Mouse (Mus musculus) limb, embryonic 14.5 days (tissue): Measurements from ENCODE around the gene Mmrn2. TPM values are rescaled to one million over a fixed set of nuclear protein-coding genes. Genes with fewer than 3 reads are reported as not detected.
A peak's percentile ranks its signal among the peaks of the same experiment; 100 is the strongest.

Experiments
- ATAC-seq: fragments of 200-750 bp; cut with Nextera tagmentation; 2 replicates; pipeline ENCODE4 v1.8.0; 2017; ENCODE audit warnings: low read depth, moderate number of reproducible peaks, moderate TSS enrichment; ENCODE audit not compliant: low FRiP score
- DNase-seq: peaks from one replicate; pipeline ENCODE4 v3.0.0-alpha.2; 2015; ENCODE audit warnings: low spot score
- H3K27ac ChIP-seq: fragments of 300-500 bp; sonication (generic); replicated peaks from 2 replicates; pipeline ENCODE4 v1.5.1; 2014; ENCODE audit warnings: low read depth, mild to moderate bottlenecking, low read length, moderate library complexity, mixed read lengths
- H3K27me3 ChIP-seq: fragments of 300-500 bp; sonication (generic); 2 replicates; pipeline ENCODE4 v1.6.1; 2014; ENCODE audit warnings: low read length, mixed read lengths; ENCODE audit not compliant: control insufficient read depth, insufficient read depth
- H3K36me3 ChIP-seq: fragments of 300-500 bp; sonication (generic); 2 replicates; pipeline ENCODE4 v1.6.1; 2014; ENCODE audit warnings: mild to moderate bottlenecking, low read length, moderate library complexity, mixed read lengths; ENCODE audit not compliant: control insufficient read depth, insufficient read depth
- H3K4me1 ChIP-seq: fragments of 300-500 bp; sonication (generic); 2 replicates; pipeline ENCODE4 v1.6.1; 2014; ENCODE audit warnings: antibody characterized with exemption, low read length, mixed read lengths; ENCODE audit not compliant: control insufficient read depth, insufficient read depth
- H3K4me2 ChIP-seq: fragments of 300-500 bp; sonication (generic); replicated peaks from 2 replicates; pipeline ENCODE4 v1.6.1; 2014; ENCODE audit warnings: low read depth, mild to moderate bottlenecking, low read length, moderate library complexity; ENCODE audit not compliant: severe bottlenecking
- H3K4me3 ChIP-seq: fragments of 300-500 bp; sonication (generic); replicated peaks from 2 replicates; pipeline ENCODE4 v1.5.1; 2014; ENCODE audit warnings: low read length
- H3K9ac ChIP-seq: fragments of 300-500 bp; sonication (generic); 2 replicates; pipeline ENCODE4 v1.6.1; 2014; ENCODE audit warnings: mild to moderate bottlenecking, low read depth, low read length, moderate library complexity; ENCODE audit not compliant: severe bottlenecking
- H3K9me3 ChIP-seq: fragments of 300-500 bp; sonication (generic); 2 replicates; pipeline ENCODE4 v1.6.1; 2016; ENCODE audit warnings: low read length; ENCODE audit not compliant: control insufficient read depth
- POLR2A ChIP-seq: fragments of 200-500 bp; IDR thresholded peaks from 2 replicates; pipeline ENCODE4 v1.8.0; 2012; ENCODE audit warnings: inconsistent platforms, mild to moderate bottlenecking, moderate library complexity, borderline replicate concordance; ENCODE audit not compliant: insufficient read depth, insufficient read length; ENCODE audit errors: extremely low read depth
- WGBS: fragments of 180-500 bp; shearing (Covaris S2); extraction: QIAGEN DNeasy Blood & Tissue Kit; methylation state at CpG from one replicate; pipeline ENCODE4 v1.1.7; 2014; 5-methylcytosine and 5-hydroxymethylcytosine counted together
- polyA plus RNA-seq, 2 experiments: library from polyadenylated mRNA; depleted of rRNA in 1 of 2; stranded (reverse) in 1 of 2; unstranded in 1 of 2; fragments of >200 nt; fragmentation: Nextera tagmentation in 1 of 2; extraction: Ambion mirVana in 1 of 2; gene quantifications; 2 replicates each; pipeline versions ENCODE4 v1.2.1 to v1.2.3; 2012 to 2014

Mmrn2 gene
- polyA plus RNA-seq, 2 experiments = 4.5 to 7.7 TPM

DNA sequence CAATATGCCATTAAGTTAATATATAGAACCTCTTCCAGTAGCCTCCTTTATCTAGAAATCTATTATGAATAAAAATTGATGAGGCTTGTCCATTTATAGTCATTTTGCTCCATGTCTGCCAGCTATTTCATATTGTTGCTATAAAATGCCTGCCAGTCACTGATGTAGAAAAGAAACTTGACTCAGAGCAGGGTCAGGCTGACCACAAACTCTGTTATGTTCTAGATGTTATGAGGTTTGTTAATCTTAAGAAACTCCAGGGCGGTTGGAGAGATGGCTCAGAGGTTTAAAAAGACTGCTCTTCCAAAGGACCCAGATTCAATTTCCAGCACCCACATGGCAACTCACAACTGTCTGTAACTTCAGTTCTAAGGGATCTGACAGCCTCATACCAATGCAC lies 45.8 kb downstream of the Mmrn2 start:
- Histone ChIP-seq H3K9me3 (no peaks in the 10 kb centered on the region), H3K27me3 (no peaks in the 10 kb centered on the region), H3K4me1 (no peaks in the 10 kb centered on the region), H3K27ac (no peak overlapping the region), H3K36me3 (peaks cover 83% of the 10 kb centered on the region), H3K4me2 (no peak overlapping the region), H3K4me3 (no peak overlapping the region), H3K9ac (no peak overlapping the region)
- WGBS = 91% methylated on average over 1 of the region's 1 CpGs
- ATAC-seq (no peak), DNase-seq (no peak)
- no peak for TF ChIP-seq POLR2A

DNA sequence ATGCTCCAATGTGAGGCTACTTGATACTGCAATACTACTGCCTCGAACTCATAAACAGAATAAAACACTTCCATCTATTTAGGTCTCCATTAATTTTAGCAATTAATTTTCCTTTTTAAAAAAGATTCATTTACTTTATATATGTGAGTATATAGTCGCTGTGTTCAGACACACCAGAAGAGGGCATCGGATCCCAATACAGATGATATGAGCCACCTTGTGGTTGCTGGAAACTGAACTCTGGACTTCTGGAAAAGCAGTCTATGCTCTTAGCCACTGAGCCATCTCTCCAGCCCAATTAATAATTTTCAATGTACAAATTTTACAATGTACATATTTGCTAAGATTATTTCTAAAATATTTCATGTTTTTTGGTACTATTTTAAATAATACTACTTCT lies 53.0 kb downstream of the Mmrn2 start:
- Histone ChIP-seq H3K9ac (no peak overlapping the region), H3K4me1 (no peaks in the 10 kb centered on the region), H3K4me2 (no peak overlapping the region), H3K36me3 (peaks cover 71% of the 10 kb centered on the region), H3K9me3 (no peaks in the 10 kb centered on the region), H3K4me3 (no peak overlapping the region), H3K27me3 (no peaks in the 10 kb centered on the region), H3K27ac (no peak overlapping the region)
- ATAC-seq (no peak), DNase-seq (no peak)
- no peak for TF ChIP-seq POLR2A
- WGBS = 95% methylated on average over 3 of the region's 3 CpGs

DNA sequence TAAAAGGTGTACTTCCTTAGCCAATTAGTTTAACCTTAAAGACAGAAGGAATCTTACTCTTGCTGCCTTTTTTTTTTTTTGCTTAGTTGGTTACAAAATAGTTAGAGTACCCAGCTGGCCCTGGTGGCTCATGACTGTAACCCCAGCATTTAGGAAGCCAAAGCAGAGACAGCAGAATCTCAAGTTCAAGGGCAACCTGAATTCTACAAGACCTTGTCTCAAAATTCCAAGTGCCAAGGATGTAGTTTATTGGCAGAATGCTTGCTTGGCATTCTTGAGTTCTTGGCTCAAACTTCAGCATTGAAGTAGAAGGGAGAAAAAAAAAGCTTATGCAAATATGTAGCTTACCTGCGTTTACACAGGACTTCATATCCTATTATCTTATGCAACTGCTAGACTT lies 53.8 kb downstream of the Mmrn2 start:
- TF ChIP-seq POLR2A = no peak
- no peak overlapping the region for H3K4me3 ChIP-seq
- H3K4me2 ChIP-seq = no peak overlapping the region
- no peaks in the 10 kb centered on the region for H3K4me1 ChIP-seq
- no peaks in the 10 kb centered on the region for H3K27me3 ChIP-seq
- no peak overlapping the region for H3K27ac ChIP-seq
- H3K9ac ChIP-seq = no peak overlapping the region
- DNase-seq = no peak
- no peaks in the 10 kb centered on the region for H3K9me3 ChIP-seq
- no peak for ATAC-seq
- peaks cover 65% of the 10 kb centered on the region for H3K36me3 ChIP-seq
- 92% methylated on average over 1 of the region's 1 CpGs for WGBS

DNA sequence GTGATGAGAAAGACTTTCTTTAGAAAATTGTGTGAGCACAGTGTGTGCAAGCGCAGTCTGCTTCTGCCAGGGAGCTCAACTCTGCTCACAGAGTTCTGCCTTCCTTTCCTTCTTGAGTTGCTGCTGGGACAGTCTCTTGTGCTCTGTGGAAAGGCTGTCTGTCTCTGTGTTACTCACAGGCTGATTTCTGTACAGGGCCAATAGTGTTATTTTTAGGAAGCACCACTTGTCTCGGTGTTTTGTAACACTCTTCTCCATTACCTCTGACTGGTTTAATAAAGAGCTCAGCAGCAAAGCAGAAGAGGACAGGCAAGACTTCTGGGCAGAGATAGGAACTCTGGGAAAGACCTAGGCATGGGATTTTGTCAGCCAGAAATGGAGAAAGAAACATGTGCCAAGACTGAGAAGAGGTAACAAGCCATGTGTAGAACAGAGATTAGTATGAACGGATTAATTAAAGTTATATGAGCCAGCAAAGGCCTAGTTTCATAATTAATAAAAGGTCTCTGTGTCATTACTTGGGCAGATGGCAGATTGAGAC lies 65.3 kb downstream of the Mmrn2 start:
- TF ChIP-seq POLR2A = no peak
- no peaks in the 10 kb centered on the region for H3K9me3 ChIP-seq
- H3K36me3 ChIP-seq = peaks cover 55% of the 10 kb centered on the region
- no peak overlapping the region for H3K4me2 ChIP-seq
- H3K27ac ChIP-seq = no peak overlapping the region
- no peaks in the 10 kb centered on the region for H3K27me3 ChIP-seq
- no peak overlapping the region for H3K9ac ChIP-seq
- DNase-seq = no peak
- WGBS = 91% methylated on average over 3 of the region's 3 CpGs
- no peaks in the 10 kb centered on the region for H3K4me1 ChIP-seq
- no peak overlapping the region for H3K4me3 ChIP-seq
- ATAC-seq = no peak

DNA sequence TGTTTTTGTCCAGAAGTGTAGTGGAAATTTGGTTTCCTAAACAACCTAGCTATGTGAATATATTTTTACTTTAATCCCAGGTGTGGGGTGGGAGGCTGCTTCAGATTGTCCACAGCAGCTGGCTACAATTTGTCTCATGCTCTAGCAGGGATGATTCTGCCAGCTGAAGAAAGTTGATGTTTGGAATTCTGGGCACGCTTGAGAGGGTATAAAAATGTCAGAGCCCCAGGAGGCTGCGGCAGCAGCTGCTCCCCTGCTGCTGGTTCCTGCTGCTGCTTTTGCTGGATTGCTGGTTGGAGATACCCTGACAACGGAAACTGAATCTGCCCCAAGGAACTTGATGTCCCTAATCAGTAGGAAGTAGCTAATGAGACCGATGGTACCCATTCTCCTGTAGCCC lies 67.3 kb downstream of the Mmrn2 start:
- no peaks in the 10 kb centered on the region for H3K4me1 ChIP-seq
- H3K9me3 ChIP-seq = no peaks in the 10 kb centered on the region
- ATAC-seq (peak; percentile 36; the same call in 1 of the 2 replicates), DNase-seq (peak; percentile 49)
- peaks cover 61% of the 10 kb centered on the region for H3K36me3 ChIP-seq
- H3K4me3 ChIP-seq = no peak overlapping the region
- WGBS = 57% methylated on average over 4 of the region's 4 CpGs
- H3K9ac ChIP-seq = no peak overlapping the region
- no peak for TF ChIP-seq POLR2A
- H3K27ac ChIP-seq = no peak overlapping the region
- H3K27me3 ChIP-seq = no peaks in the 10 kb centered on the region
- H3K4me2 ChIP-seq = no peak overlapping the region

DNA sequence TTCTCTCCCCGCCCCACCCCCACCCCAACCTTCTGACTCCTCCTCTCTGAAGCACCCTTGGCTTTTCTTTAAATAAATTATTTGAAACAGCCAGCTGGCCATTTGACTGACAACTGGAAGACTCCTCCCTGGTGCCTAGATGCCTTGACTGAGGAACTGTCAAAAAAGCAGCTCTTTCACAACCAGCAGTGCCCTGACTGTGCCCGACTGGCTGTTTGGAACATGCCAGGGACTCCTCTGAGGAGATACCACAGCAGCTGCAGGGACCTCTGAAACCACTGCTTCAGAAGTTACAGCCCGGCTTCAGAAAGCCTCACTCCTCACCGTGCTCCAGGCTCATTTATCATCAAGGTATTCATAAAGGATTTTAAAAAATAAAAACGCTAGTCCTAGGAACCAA lies 69.1 kb downstream of the Mmrn2 start:
- no peak for TF ChIP-seq POLR2A
- H3K27ac ChIP-seq = no peak overlapping the region
- DNase-seq (no peak), ATAC-seq (no peak)
- peaks cover 58% of the 10 kb centered on the region for H3K36me3 ChIP-seq
- H3K9me3 ChIP-seq = no peaks in the 10 kb centered on the region
- no peak overlapping the region for H3K9ac ChIP-seq
- 88% methylated on average over 5 of the region's 5 CpGs for WGBS
- no peak overlapping the region for H3K4me3 ChIP-seq
- no peaks in the 10 kb centered on the region for H3K27me3 ChIP-seq
- H3K4me2 ChIP-seq = no peak overlapping the region
- no peaks in the 10 kb centered on the region for H3K4me1 ChIP-seq
